Mouse (Mus musculus) embryo, embryonic 11.5 days (tissue): ENCODE results near the gene Pign.

Experiments
- DNase-seq: peaks from one replicate; pipeline ENCODE4 v3.0.0-alpha.2; 2012; ENCODE audit warnings: low read depth, low spot score

Pign gene

DNA sequence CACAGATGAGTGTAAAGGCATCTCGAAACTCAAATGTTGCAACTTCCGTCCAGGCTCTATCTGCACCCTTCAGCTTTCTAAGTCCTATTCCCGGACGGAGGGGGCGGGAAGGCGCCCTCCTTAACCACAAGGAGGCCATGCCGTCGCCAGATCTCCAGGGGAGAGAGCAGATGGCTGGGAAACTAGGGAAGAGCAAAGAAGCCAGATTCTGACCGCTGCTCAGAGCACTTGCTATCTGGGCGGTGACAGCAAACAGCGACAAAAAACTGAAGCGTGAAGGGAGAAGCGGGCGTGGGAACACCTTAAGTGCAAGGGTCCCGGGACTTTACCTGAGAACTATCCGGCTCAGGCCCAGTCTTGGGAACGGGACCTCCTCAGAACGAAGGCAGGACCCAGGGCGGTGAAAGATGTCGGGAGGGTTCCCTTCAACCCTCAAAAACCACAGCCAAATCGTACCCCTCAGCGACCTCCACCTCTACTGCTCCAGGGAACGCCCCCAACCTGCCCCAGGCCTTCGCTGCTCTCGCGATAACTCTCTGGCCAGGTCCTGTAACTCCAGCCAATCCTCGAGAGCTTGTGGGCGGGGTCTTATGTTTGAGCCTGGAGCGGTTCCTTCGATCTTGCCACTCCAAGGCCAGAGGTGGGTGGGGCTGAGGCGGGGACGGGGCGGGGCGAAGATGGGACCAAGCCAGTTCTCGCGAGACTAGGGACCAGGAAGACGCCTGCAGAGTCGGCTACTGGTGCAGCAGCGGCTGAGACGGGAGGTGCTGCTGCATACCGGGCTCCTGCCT, at the start of gene Pign, which contains the start of gene Relch:
Pign (minus strand) TSS at position 507 of the 791 bp plus-strand sequence.
Relch (plus strand) TSS at position 691 of the 791 bp plus-strand sequence.
- peak; percentile 96 for DNase-seq

GRCm38 (mm10) chr1:105712822-105713221, 49.3 kb upstream of the Pign start:
- DNase-seq: no peak

DNA sequence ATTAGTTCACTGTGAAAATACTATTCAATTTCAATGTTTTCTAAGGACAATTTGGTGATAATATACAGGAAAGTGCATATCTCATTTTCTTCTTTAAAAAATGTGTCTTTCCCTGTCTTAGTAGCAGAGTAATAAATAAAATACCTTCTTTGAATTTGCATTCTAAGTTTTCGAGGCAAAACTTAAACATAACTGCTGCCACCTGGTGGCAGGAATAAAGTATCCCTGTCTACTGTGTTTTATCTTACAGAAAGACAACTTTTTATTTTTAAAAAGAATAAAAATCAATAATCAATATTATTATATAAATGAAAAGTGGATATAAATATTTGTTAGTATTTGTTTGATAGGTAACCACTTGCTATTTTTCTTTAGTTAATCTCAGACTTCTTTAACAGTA, 47.8 kb upstream of the Pign start:
- peak; percentile 1 for DNase-seq

DNA sequence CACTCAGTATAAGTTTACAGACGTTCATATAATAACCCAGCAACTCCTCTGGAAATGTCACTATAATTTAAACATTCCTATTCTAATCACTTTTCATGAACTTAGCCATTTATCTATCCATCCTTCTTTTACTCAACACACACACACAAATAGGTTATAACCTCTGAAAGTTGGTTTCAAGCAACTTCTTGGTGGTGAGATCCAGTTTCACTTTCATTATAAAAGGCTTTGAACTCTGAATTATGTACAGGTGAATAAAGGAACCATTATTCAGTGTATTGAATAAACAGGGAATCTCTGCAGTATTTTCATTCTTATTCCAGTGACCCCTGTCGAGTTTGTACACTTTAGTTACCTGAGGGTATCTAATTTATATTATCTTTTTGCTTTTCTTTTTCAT, 45.9 kb upstream of the Pign start:
- no peak for DNase-seq

DNA sequence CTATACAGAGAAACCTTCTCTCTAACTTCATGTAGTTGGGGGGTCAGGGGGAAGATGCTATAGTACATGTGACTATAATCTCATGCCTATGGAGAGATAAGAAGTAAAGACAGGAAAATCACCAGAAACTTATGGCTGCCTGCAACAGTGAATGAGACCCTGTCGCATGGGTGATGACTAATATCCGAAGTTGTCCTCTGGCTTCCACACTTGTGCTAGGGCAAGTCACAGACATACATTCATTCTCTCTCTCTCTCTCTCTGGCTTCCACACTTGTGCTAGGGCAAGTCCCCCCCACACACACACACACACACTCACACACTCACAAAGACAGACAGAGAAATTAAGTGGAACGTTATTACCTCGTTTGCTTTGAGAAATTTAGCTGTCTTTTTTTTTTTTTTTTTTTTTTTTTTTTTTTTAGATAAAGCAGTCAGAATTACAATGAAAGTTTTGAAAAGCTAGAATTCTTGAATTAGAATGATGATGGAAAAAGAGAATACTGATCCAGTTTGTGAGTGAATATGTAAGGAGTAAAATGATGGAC, 37.6 kb upstream of the Pign start:
- no peak for DNase-seq

DNA sequence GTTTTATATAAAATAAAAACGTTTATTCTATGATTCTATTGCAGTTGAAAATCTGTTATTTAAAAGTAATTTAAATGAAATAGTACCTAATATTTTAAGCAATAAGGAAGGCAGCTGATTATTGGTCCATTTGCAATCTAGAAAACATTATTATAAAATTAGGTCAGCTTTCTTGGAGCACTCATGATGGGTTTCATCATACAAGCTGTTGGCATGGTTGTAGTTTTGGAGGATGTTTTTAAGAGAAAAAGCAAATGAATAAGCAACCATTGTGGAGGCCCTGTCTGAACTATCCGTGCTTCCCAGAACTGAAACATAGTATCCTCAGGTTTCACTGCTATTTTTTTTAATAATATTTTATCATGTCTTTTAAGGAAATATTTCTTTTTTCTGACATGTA, 32.1 kb upstream of the Pign start:
- no peak for DNase-seq

GRCm38 (mm10) chr1:105685501-105685900, 22.0 kb upstream of the Pign start:
- no peak for DNase-seq

- DNase-seq: no peak
Measured at GRCm38 (mm10) chr1:105680587-105680986, 17.1 kb upstream of the Pign start.

DNA sequence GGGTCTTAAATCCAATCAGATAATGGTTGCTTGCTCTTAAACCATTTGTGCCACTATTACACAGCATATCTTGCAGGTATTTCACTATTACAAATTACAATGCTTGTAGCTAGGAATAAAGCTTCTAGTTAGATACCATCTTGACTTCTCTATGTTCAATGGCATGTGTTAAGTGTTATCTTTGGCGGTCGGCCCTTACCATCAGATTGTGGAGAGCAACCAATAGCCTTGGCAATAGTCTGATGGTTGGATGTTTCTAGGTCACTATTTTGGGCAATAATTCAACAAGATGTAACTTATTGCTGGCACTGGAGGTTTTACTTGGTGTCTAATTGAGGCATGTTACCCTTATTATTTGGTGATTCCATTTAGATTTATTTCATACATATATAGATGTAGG, 11.3 kb upstream of the Pign start:
- no peak for DNase-seq

DNA sequence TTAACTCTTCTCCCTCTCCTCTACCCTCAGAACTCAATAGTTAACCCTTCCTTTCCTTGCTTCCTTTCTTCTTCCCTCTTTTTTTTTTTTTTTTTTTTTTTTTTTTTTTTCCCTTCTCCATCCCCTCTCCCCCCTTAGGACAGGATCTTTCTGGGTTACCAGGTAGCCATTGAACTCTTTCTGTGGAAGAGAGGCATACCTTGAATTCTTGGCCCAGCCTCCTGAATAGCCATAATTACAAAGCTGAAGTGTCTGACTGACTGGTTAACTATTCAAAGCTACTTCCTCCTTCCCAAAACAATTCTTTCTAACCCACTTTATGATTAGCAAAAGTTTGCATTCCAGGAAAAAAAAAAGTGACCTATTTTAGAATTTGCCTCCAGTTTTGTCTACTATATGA, 6.2 kb upstream of the Pign start:
- DNase-seq: no peak

- DNase-seq: no peak
Measured at GRCm38 (mm10) chr1:105663962-105664812, 710 bp upstream of the Pign start.

DNA sequence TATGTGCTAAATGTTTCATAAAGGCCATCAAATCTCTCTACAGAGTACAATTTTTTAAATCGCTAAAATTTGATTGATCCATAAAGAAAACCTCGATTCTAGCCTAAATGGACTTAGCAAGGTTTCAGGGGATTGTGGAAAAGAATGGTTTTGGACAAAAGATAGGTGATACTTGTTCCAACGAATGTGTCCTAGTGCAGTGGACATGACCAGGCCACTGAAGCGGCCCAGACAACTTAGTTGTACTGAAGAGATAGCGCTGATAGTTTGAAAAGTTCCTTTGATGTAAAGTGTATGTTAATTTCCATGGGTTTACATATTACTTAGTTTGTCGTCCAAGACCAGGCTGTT, 682 bp downstream of the Pign start:
- no peak for DNase-seq

- peak; percentile 40 for DNase-seq
Measured at GRCm38 (mm10) chr1:105660015-105660414, 3.5 kb downstream of the Pign start.

DNA sequence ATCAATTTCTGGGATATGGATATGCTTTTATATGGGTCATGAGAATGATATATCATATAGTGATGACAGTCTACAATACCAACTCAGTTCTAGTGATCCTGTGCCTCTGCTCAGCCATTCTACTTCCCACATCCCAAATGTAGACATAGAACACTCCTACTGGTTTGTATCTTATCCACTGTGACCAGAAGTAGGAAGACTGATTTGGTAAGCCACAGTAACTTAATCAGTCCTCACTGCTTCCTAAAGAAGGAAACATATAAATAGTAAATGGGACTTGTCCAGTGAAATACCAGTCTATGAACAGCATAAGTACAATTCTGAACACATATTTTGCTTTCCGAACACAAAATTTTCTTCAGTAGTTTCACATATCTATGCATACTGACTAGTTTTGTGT, 9.5 kb downstream of the Pign start:
- no peak for DNase-seq

DNA sequence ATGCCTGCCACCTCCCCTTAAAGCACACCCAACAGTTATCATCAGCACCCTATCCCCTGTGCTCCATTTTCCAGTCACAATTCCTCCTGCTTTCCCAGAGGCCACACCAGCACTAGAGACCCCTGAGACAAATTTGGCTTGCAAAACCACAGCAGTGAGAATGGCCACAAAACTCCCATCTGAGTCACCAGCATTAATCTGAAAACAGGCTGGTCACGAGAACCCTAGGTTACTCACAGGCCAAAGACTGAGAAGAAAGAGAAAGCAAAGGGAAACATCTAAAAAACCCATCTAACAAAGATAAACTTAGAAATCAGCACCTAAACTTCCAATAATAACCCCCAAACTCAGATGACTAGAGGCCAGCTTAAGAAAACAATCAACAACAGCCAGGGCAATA, 12.8 kb downstream of the Pign start:
- DNase-seq: no peak

DNA sequence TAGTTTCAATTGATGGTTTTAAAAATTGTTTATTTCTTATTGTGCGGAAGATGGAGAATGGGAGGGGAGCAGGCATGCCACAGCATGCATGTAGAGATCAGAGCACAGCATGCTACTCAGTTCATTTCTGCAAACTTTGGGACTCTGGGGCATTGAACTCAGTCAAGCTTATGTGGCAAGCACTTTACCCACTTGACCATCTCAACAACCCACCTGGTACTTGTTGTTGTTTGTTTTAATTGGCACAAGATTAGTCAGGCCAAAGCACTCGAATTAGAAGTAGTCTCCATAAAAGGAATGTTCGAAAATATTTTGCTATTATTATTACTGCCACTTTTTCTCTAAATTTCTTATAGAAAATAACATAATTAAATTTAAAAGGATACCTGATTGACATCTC, 19.4 kb downstream of the Pign start:
- no peak for DNase-seq

- DNase-seq: peak; percentile 20
Measured at GRCm38 (mm10) chr1:105630481-105630880, 33.0 kb downstream of the Pign start.

GRCm38 (mm10) chr1:105589673-105590072, 73.8 kb downstream of the Pign start:
- no peak for DNase-seq

DNA sequence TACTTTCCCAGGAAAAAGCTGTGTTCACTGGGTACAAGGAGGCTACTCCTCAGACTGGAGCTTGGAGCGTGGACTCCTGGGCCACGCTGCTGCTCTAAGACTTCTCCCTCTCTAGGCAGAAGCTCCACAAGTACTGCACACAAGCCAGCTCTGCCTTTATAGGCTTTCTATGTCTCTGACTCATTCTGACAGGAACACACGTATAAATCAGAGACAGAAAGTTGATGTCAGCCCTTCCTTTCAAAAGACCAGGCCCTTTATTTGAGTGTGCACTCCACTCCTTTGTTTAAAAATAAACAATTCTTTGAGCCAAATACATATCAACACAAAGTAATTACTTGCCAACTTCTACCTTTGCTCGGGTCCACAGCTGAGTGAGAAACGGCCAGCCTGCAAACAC, 74.8 kb downstream of the Pign start:
- no peak for DNase-seq

DNA sequence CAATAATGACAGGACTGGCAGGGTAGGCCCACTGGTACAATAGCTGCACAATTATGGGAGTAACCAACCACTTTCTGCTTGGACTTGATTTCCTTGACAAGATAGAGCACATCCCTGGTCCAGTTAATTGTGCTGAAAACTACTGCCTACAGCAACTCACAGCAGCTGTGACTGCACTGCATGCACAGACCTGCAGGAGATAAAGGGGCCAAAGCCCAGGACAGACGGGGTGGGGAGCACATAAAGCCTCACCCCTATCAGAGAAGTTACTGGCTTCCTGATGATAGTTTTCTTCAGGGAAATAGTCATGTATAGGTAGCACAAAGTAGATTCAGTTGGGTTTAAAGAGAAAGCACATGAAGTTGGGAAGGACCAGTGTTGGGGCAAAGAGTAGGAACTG, 80.7 kb downstream of the Pign start:
- no peak for DNase-seq

DNA sequence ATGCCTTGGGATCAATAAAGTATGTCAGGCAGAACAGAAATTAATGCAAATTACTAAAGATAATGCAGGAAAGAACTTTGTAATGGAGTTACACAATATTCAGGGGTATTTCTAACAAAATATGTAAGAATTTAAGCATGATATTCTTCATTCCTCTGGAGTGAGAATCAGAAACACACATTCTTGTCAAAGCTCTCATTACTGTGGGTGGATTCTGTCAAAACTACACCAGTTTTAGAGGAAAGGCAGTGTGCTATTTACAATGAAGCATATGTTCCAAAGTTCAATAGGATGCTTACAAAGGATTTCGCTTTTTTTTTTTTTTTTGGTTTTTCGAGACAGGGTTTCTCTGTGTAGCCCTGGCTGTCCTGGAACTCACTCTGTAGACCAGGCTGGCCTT, 82.6 kb downstream of the Pign start:
- DNase-seq: no peak

DNA sequence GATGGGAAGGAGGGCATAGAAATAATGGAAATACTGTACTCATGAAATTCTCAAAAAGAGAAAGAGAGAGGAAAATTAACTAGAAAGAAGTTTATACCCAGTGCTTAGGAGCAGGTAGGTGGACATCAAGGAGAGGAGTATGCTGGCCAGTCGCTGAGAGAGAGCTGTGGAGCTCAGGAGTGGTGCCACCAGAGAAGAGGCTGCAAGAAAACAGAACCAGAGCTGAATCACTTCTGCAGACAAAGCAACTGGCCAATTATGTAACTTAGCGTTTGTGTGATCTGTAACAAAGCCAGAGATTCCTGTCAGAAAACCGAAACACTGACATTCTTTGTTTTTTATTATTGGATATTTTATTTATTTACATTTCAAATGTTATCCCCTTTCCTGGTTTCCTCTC, 97.4 kb downstream of the Pign start:
- no peak for DNase-seq

DNA sequence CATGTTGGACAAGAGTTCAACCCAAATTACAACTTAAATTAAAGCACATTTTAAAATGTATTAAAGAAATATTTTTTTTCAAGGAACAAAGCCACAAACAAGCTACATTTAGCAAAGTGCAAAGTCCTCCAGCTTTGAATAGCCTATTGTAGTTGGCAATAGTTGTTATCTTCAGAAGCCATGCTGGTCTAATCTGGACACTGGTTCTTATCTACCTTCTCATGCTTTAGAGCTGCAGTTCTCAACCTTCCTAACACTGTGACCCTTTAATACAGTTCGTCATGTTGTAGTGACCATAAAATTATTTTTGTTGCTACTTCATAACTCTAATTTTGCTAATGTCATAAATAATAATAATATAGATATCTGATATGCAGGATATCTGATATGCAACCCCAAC, 99.2 kb downstream of the Pign start:
- no peak for DNase-seq
